Mouse (Mus musculus) embryonic fibroblast, embryonic 13.5 days (primary cell): ENCODE measurements around the gene Fam118a.

Experiments used
- CTCF ChIP-seq: IDR thresholded peaks from 2 replicates; pipeline ENCODE4 v1.5.1; 2011; ENCODE audit warnings: mild to moderate bottlenecking, control low read depth, low read length, moderate library complexity, borderline replicate concordance; ENCODE audit not compliant: insufficient read depth
- POLR2A ChIP-seq: IDR thresholded peaks from 2 replicates; pipeline ENCODE4 v1.6.1; 2011; ENCODE audit warnings: low read depth, mild to moderate bottlenecking, control low read depth, low read length, moderate library complexity

DNA sequence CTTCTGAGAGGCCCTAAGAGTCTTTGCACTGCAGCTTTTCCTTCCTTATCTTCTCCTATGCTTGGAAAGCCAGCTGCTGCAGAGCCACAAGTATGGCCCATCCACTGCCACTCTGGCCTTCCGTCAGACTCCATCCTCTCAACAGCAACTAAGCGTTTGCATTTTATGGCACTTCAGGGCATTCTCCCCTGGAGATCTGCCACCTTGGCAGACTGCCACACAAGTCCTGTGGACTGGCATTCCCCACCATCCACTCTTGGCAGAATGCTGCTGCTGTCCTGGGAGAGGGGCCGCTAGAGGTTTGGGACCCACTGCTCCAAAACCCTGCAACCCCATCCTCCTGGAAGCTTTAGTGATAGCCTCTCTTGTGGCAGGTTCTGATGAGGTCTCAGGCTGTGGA, 3.1 kb downstream of the Fam118a start:
- TF ChIP-seq POLR2A = no peak
- TF ChIP-seq CTCF = no peak
